Mouse (Mus musculus) lung, embryonic 16.5 days (tissue): Measurements from ENCODE around the gene Fgfr2. TPM values are rescaled to one million over a fixed set of nuclear protein-coding genes. Genes with fewer than 3 reads are reported as not detected.

Experiments used
- ATAC-seq: fragments of 200-750 bp; cut with Nextera tagmentation; 2 replicates; pipeline ENCODE4 v1.8.0; 2017; ENCODE audit warnings: low read depth, mild to moderate bottlenecking, moderate library complexity
- H3K27ac ChIP-seq: fragments of 300-500 bp; sonication (generic); 2 replicates; pipeline ENCODE4 v1.5.1; 2014; ENCODE audit warnings: mild to moderate bottlenecking, control low read depth, low read length
- H3K27me3 ChIP-seq: fragments of 300-500 bp; sonication (generic); 2 replicates; pipeline ENCODE4 v1.6.1; 2014; ENCODE audit warnings: low read depth, low read length, mixed read lengths; ENCODE audit not compliant: control insufficient read depth, insufficient read depth
- H3K36me3 ChIP-seq: fragments of 300-500 bp; sonication (generic); 2 replicates; pipeline ENCODE4 v1.6.1; 2014; ENCODE audit warnings: low read length; ENCODE audit not compliant: control insufficient read depth, insufficient read depth
- H3K4me1 ChIP-seq: fragments of 300-500 bp; sonication (generic); replicated peaks from 2 replicates; pipeline ENCODE4 v1.6.1; 2014; ENCODE audit warnings: low read length, mixed read lengths; ENCODE audit not compliant: control insufficient read depth, insufficient read depth
- H3K4me2 ChIP-seq: fragments of 300-500 bp; sonication (generic); 2 replicates; pipeline ENCODE4 v1.6.1; 2014; ENCODE audit warnings: low read depth, low read length, control low read depth
- H3K4me3 ChIP-seq: fragments of 300-500 bp; sonication (generic); 2 replicates; pipeline ENCODE4 v1.5.1; 2014; ENCODE audit warnings: mild to moderate bottlenecking, low read length, control low read depth
- H3K9ac ChIP-seq: fragments of 300-500 bp; sonication (generic); 2 replicates; pipeline ENCODE4 v1.6.1; 2014; ENCODE audit warnings: low read length, control low read depth
- H3K9me3 ChIP-seq: fragments of 300-500 bp; sonication (generic); 2 replicates; pipeline ENCODE4 v1.6.1; 2016; ENCODE audit warnings: low read length; ENCODE audit not compliant: control insufficient read depth
- WGBS: fragments of 180-500 bp; shearing (Covaris S2); extraction: QIAGEN DNeasy Blood & Tissue Kit; methylation state at CpG from one replicate; pipeline ENCODE4 v1.1.7; 2014; 5-methylcytosine and 5-hydroxymethylcytosine counted together
- polyA plus RNA-seq: library from polyadenylated mRNA; unstranded; fragments of >200 nt; fragmentation: Nextera tagmentation; extraction: Ambion mirVana; gene quantifications from 2 replicates; pipeline ENCODE4 v1.2.1, GENCODE M21; 2015

The Fgfr2 gene
- polyA plus RNA-seq, 1 experiment from 2014 or later, result 175 TPM

GRCm38 (mm10) chr7:131327054-131327453 is 1796.1 kb downstream of the Fgfr2 start:
- H3K27ac ChIP-seq, result no peak overlapping the region
- H3K9ac ChIP-seq, result no peak overlapping the region
- no peak overlapping the region for H3K4me2 ChIP-seq
- no peaks in the 10 kb centered on the region for H3K4me1 ChIP-seq
- WGBS, result 85% methylated on average over 5 of the region's 5 CpGs
- no peak for ATAC-seq
- no peaks in the 10 kb centered on the region for H3K9me3 ChIP-seq
- no peak overlapping the region for H3K4me3 ChIP-seq
- no peaks in the 10 kb centered on the region for H3K27me3 ChIP-seq
- H3K36me3 ChIP-seq, result no peaks in the 10 kb centered on the region

GRCm38 (mm10) chr7:131322192-131322591 is 1801.0 kb downstream of the Fgfr2 start, which contains the start of gene Cuzd1:
Cuzd1 (minus strand) TSS chr7:131322292.
- no peak within 1 kb of the TSS for H3K9ac ChIP-seq
- no peaks in the 10 kb centered on the region for H3K36me3 ChIP-seq
- H3K4me2 ChIP-seq, result no peak within 1 kb of the TSS
- H3K4me3 ChIP-seq, result no peak within 1 kb of the TSS
- WGBS, result 78% methylated on average over 2 of the region's 2 CpGs
- H3K4me1 ChIP-seq, result no peaks in the 10 kb centered on the region
- no peak within 1 kb of the TSS for H3K27ac ChIP-seq
- ATAC-seq, result no peak
- no peaks in the 10 kb centered on the region for H3K9me3 ChIP-seq
- H3K27me3 ChIP-seq, result no peaks in the 10 kb centered on the region

DNA sequence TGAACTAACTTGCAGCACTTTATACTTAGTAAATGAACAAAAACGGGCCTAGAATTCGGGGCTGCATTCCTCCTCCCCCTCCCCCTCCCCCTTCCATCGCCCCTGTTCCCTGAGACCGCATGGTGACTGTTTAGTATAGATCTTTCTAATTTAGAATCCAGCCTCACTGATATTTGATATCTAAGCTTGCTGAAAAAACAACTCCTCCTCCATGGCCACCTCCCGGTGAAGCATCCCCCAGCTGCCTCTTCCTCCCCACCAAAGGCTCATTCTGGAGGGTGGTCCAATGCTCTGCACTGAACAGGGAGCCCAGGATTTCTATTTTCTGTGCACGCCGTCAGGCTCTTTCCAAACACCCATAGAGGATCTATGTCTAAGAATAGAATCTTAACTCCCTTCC is 1804.8 kb downstream of the Fgfr2 start:
- ATAC-seq, result no peak

DNA sequence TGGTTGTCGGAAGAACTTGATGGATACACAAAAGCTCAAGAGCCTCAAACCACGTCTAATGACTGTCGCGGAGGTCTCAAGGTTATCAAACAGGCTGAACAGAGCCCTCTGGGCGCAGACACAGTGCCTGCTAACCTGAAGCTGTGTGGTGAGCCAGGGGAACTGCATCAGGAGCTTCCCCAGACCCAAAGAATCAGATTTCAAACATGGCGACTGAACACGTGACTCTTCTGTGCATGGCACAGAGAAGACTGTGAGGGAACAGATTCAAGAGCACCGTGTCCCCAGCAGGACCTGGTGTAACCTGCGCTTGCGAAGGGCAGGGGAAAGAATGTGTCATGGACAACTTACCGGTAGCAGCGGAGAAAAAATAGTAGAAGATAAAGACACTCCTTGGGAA is 1805.6 kb downstream of the Fgfr2 start:
- H3K4me2 ChIP-seq, result no peak overlapping the region
- no peaks in the 10 kb centered on the region for H3K36me3 ChIP-seq
- no peaks in the 10 kb centered on the region for H3K9me3 ChIP-seq
- no peak overlapping the region for H3K4me3 ChIP-seq
- H3K9ac ChIP-seq, result no peak overlapping the region
- 47% methylated on average over 12 of the region's 12 CpGs for WGBS
- H3K4me1 ChIP-seq, result no peaks in the 10 kb centered on the region
- H3K27me3 ChIP-seq, result no peaks in the 10 kb centered on the region
- ATAC-seq, result no peak
- no peak overlapping the region for H3K27ac ChIP-seq

More for the DNA sequence above, 1804.8 kb downstream of the Fgfr2 start:
- Histone ChIP-seq H3K4me2 (no peak overlapping the region), H3K4me1 (no peaks in the 10 kb centered on the region), H3K36me3 (no peaks in the 10 kb centered on the region), H3K27me3 (no peaks in the 10 kb centered on the region), H3K4me3 (no peak overlapping the region), H3K9me3 (no peaks in the 10 kb centered on the region), H3K27ac (no peak overlapping the region), H3K9ac (no peak overlapping the region)
- 69% methylated on average over 5 of the region's 7 CpGs for WGBS

GRCm38 (mm10) chr7:131314493-131314892 is 1808.7 kb downstream of the Fgfr2 start:
- Histone ChIP-seq H3K4me2 (no peak overlapping the region), H3K9me3 (no peaks in the 10 kb centered on the region), H3K27ac (no peak overlapping the region), H3K9ac (no peak overlapping the region), H3K36me3 (no peaks in the 10 kb centered on the region), H3K4me3 (no peak overlapping the region), H3K27me3 (no peaks in the 10 kb centered on the region), H3K4me1 (no peaks in the 10 kb centered on the region)
- no peak for ATAC-seq
- 77% methylated on average over 7 of the region's 7 CpGs for WGBS

GRCm38 (mm10) chr7:131306733-131307132 is 1816.4 kb downstream of the Fgfr2 start:
- no peaks in the 10 kb centered on the region for H3K9me3 ChIP-seq
- H3K4me3 ChIP-seq, result no peak overlapping the region
- no peaks in the 10 kb centered on the region for H3K27me3 ChIP-seq
- H3K36me3 ChIP-seq, result no peaks in the 10 kb centered on the region
- no peaks in the 10 kb centered on the region for H3K4me1 ChIP-seq
- H3K4me2 ChIP-seq, result no peak overlapping the region
- no peak for ATAC-seq
- no peak overlapping the region for H3K27ac ChIP-seq
- H3K9ac ChIP-seq, result no peak overlapping the region
- 66% methylated on average over 5 of the region's 5 CpGs for WGBS

DNA sequence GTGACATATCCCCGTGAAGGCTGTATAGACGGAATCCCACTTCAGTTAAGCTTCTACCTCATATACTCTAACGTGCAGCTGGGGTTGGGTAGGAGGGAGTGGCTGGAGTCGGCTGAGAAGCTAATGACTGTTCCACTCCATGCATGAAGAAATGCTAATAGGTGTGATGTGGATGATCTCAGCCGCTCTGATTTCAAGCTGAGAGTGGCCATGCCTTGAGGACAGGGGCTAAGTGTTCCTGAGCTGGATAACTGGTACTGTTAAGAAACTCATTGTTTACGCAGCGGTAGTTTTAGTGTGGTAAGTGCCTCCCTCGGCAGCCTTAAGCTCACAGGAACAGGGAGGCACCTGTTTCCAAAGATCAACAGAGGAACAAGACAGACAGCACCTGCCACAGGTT is 1819.8 kb downstream of the Fgfr2 start:
- WGBS, result 53% methylated on average over 8 of the region's 8 CpGs
- peak; percentile 45; the same call in 1 of the 2 replicates for ATAC-seq
- Histone ChIP-seq H3K36me3 (no peaks in the 10 kb centered on the region), H3K9ac (no peak overlapping the region), H3K9me3 (no peaks in the 10 kb centered on the region), H3K4me3 (no peak overlapping the region), H3K4me1 (no peaks in the 10 kb centered on the region), H3K27ac (no peak overlapping the region), H3K4me2 (no peak overlapping the region), H3K27me3 (no peaks in the 10 kb centered on the region)

- WGBS, result 68% methylated on average over 8 of the region's 8 CpGs
- no peak for ATAC-seq
These were observed 1826.0 kb downstream of the Fgfr2 start for GRCm38 (mm10) chr7:131297151-131297550.

GRCm38 (mm10) chr7:131265851-131266250 is 1857.3 kb downstream of the Fgfr2 start:
- no peak overlapping the region for H3K4me2 ChIP-seq
- no peaks in the 10 kb centered on the region for H3K4me1 ChIP-seq
- H3K9ac ChIP-seq, result no peak overlapping the region
- H3K36me3 ChIP-seq, result no peaks in the 10 kb centered on the region
- H3K27ac ChIP-seq, result no peak overlapping the region
- no peaks in the 10 kb centered on the region for H3K27me3 ChIP-seq
- H3K4me3 ChIP-seq, result no peak overlapping the region
- H3K9me3 ChIP-seq, result no peaks in the 10 kb centered on the region
- no peak for ATAC-seq
- 64% methylated on average over 4 of the region's 4 CpGs for WGBS

More at GRCm38 (mm10) chr7:131297151-131297550, 1826.0 kb downstream of the Fgfr2 start:
- Histone ChIP-seq H3K4me2 (no peak overlapping the region), H3K4me1 (no peaks in the 10 kb centered on the region), H3K27ac (no peak overlapping the region), H3K4me3 (no peak overlapping the region), H3K36me3 (no peaks in the 10 kb centered on the region), H3K27me3 (no peaks in the 10 kb centered on the region), H3K9me3 (no peaks in the 10 kb centered on the region), H3K9ac (no peak overlapping the region)

DNA sequence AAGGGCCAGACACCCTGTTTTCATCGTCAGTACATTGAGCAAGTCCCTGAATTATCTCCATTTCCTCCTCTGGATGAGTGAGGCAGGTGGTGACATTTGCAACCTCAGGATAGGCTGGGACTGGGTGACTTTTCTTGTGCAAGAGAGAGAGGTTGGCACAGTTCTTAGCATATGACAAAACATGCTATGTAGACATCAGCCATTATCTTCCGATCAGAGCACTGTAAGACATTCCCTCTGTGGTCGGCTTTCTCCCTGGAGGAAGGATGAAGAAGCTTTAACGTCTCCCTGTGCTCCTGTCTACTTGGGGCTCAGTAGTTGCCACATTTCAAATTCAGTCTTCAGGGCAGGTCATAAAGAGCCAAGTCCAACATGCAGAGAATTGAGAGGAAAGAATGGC is 1858.9 kb downstream of the Fgfr2 start:
- no peaks in the 10 kb centered on the region for H3K36me3 ChIP-seq
- H3K27ac ChIP-seq, result no peak overlapping the region
- no peaks in the 10 kb centered on the region for H3K9me3 ChIP-seq
- H3K4me3 ChIP-seq, result no peak overlapping the region
- 85% methylated on average over 4 of the region's 4 CpGs for WGBS
- no peak overlapping the region for H3K9ac ChIP-seq
- H3K27me3 ChIP-seq, result no peaks in the 10 kb centered on the region
- H3K4me2 ChIP-seq, result no peak overlapping the region
- no peaks in the 10 kb centered on the region for H3K4me1 ChIP-seq
- no peak for ATAC-seq
